Mouse (Mus musculus) common myeloid progenitor, adult 5-6 weeks (primary cell): ENCODE data around the gene Tapt1. TPM values are rescaled to one million over a fixed set of nuclear protein-coding genes. Genes with fewer than 3 reads are reported as not detected.

Experiments
- ATAC-seq: replicated peaks from 2 replicates; pipeline ENCODE4 v1.8.0; 2016; ENCODE audit warnings: low read depth, mild to moderate bottlenecking, moderate TSS enrichment, inconsistent platforms; ENCODE audit not compliant: poor library complexity, severe bottlenecking
- total RNA-seq: library from RNA; stranded (forward); fragments of 200-1000, 187-1606 nt; gene quantifications from 2 replicates; pipeline ENCODE4 v1.2.3, GENCODE M21; 2017

The Tapt1 gene
- total RNA-seq, 1 experiment from 2014 or later = 91.6 TPM

- ATAC-seq = peak; percentile 26; the same call in 1 of the 2 replicates
Measured at GRCm38 (mm10) chr5:44207286-44207685, 19.1 kb downstream of the Tapt1 start.

DNA sequence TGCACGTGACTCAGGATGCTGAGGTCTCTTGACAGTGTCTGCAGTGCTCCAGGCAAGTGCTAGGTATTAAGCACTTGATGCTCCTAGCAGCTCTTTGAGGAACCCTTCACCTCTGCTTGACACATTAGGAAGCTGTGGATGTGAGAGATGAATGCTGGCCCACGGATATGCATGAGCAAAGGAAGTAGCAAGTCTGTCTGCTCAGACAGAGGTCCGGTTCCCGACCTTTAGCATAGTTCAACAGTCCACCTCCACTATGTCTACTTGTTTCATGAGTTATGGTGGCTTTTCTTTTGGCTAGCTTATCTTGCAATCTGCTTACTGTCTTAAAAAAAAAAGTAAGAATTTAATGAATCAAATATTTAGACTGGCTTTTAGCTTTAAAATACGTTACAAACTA is 19.8 kb downstream of the Tapt1 start:
- no peak for ATAC-seq

DNA sequence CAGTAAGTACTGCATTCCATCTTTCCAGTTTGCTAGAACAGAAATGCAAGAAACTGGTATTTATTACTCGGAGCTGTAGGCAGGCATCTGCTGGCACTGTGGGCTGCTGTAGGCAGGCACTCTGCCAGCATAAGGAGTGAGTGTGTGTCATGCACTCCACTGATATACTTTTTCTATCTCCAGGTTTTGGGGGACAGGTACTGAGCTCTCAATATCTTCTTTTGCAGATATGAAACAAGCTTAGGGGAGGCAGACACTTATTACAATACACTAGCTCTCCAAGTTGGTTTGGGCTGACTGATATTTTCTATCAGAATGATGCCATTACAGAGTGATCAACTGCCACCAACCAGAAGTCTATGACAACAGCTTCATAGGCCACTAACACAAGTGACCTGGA is 23.0 kb downstream of the Tapt1 start:
- peak; percentile 65 for ATAC-seq

DNA sequence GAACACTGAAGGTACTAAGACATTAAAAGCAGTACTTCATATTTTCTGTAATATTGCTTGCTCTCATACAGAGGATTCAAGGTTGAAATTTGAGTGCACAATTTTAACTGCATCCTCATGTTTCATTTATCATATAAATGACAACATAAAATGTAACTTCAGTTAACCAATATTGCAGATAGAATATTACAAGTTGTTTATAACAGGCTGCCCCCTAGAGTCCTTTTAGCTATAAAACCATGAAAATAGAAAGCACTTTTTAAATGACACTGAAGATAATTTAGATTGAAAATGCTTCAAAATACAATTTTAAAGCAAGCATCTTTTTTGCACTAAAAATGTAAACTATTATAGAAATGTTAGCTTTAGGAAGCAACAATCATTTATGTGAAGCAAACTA is 24.8 kb downstream of the Tapt1 start:
- no peak for ATAC-seq

- peak; percentile 65 for ATAC-seq
Measured at GRCm38 (mm10) chr5:44199109-44199508, 27.3 kb downstream of the Tapt1 start.

- no peak for ATAC-seq
Measured at GRCm38 (mm10) chr5:44198471-44198870, 28.0 kb downstream of the Tapt1 start.

- no peak for ATAC-seq
Measured at GRCm38 (mm10) chr5:44197806-44198205, 28.6 kb downstream of the Tapt1 start.

DNA sequence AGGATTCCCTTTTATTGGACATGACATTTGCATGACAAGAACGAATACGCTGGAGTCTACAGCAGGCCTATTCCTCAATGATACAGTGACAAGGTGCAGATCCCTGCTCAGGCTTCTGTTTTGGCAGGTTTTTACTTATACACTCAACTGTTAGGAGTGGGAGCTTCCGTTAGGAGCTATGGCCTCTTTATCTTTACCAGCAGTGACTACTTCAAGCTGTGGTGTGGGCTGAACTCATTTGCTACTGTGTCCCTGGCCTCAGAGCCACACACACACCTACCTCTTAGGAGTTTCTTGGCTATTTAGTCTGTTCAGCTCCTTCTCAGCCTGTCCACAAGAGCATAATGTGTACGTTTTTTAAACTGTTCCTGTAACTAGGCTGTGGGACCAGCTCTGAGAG is 30.3 kb downstream of the Tapt1 start:
- no peak; the same call in 1 of the 2 replicates for ATAC-seq

- ATAC-seq = no peak
Measured at GRCm38 (mm10) chr5:44187370-44187769, 39.1 kb downstream of the Tapt1 start.

DNA sequence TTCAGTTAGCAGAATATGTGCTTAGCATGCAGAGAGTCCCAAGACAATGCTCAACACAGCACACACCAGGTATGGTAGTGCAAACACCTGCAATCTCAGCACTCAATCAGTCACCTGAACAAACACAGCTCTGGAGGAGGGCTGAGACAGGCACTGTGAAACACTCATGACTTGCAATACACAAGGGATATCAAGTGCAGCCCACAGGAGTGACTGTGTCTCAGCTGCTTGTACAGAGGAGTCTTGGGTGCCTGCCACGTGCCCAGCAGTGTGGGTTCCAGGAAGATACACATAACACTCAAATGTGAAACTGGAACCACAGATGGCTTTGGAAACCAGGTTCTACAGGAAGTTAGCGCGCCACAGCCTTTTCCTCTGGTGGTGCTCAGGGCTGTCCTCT is 44.8 kb downstream of the Tapt1 start:
- peak; percentile 96 for ATAC-seq

GRCm38 (mm10) chr5:44180450-44180849 is 46.0 kb downstream of the Tapt1 start:
- ATAC-seq = no peak

GRCm38 (mm10) chr5:44174046-44174445 is 52.4 kb downstream of the Tapt1 start:
- ATAC-seq = no peak

- no peak for ATAC-seq
Measured at GRCm38 (mm10) chr5:44166866-44167265, 59.6 kb downstream of the Tapt1 start.

- ATAC-seq = peak; percentile 61
Measured at GRCm38 (mm10) chr5:44165854-44166253, 60.6 kb downstream of the Tapt1 start.

DNA sequence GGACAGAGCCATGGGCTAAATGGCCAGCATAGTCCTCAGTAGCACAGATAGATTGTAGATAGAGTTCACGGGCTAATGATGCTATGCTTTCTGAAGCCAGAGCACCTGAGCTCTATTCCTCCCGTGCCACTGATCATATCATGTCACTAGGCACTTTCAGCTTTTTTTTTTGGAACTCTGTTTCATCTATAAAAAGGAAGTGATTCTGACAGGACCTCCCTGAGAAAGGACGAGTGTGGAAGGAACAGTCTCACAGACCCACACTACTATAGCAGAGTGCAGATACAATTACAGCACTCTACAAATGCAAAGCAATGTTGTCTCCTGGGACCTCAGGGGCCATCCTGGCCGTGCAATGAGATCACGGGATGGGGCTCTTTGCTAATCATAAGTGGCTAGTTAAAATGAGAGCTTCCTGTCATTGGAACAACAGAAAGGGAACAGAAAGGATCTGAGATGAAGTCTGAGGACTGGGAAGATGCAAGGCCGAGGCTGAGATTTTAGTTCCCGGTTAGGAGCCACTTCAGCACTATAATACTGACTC is 62.1 kb downstream of the Tapt1 start:
- ATAC-seq = 0 out of 2 replicates have a peak, but pooled peaks have one; percentile 22

GRCm38 (mm10) chr5:44163318-44163717 is 63.1 kb downstream of the Tapt1 start:
- ATAC-seq = no peak

- no peak for ATAC-seq
Measured at GRCm38 (mm10) chr5:44162786-44163185, 63.6 kb downstream of the Tapt1 start.

DNA sequence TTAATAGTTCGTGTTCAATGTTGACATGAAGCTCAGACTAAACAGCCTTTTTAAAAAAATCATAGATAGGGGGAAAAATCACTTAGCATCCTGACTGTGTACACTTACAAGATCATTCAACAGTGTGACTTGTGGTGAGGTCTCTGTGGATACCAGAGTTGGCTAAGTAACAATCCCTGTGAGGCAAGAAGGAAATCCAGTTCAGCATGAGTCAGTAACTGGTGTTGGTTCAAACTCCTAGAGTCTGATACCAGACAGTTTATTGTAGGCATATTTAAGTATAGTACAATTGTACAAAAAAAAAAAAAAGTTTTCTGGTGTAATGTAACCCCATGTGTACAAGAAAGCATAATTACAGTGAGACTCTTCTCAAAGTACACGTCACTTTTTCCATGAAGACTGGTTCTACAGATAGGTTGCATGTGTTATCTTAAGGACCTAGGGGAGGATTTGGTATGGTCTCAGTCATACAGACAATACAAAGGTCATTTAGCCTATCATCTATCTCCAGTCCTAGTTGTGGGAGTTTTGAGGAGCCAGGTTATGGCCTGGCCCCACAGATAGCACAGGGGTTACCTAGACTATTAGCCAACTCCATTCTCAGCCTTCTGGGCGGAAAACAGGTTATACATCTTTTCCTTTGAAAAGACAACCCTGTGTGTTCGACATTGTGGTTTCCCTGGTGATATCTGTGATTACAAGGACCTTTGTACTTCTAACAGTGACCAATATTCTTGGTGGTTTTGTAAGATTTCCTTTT is 66.6 kb downstream of the Tapt1 start:
- ATAC-seq = no peak

DNA sequence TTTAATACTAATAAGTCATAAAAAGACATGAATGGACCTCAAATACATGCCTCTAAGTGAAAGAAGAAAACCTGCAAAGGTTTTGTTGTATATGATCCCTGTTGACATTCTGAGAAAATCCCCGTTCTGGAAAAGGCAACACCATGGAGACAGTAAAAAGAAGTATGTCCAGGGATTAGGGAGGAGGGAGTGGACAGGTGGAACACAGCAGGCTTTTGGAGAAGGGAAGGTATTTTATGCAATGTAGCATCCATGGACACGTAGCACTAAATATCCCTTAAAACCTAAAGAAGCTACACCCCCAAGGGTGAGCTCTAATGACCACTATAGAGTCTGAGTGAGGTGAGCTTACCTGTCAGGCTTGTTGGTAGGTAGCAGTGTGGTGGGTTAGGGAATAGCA is 67.2 kb downstream of the Tapt1 start:
- ATAC-seq = no peak

DNA sequence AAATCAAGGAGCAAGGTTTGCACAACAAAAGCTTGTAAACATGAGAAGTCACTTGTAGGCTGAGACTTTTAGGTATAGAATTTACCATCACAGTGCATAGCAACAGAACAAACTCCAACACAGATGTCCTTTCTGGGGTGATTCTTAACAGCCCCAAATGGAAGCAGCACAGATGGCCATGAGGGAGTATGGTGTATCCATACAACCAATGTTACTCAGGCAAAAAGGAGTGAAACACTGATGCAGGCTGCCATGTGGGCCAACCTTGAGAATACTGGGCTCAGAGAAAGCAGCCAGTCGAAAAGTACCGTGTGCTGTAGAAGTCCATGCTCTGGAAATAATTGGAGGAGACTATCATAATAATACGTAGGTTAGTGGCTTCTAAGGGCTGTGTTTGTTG is 68.0 kb downstream of the Tapt1 start:
- ATAC-seq = no peak

- no peak for ATAC-seq
Measured at GRCm38 (mm10) chr5:44157760-44158159, 68.7 kb downstream of the Tapt1 start.

DNA sequence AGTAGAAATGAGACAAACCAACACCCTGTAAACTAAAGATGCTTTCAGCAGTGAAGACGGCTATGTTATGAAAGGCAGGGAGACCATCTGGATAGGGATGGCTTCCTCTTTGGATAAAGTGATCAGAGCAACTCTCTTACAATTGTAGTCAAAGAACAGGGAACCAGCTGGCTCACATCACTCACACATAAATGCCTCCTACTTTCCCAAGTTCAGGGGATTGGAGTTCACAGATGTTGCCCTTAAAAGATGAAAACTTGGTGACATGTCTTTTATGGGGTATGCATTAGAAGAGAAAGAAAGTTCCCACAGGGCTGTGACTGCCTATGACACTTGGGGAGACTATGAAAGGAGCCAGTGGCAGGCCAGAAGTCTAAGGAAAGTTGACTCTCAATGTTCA is 73.4 kb downstream of the Tapt1 start:
- ATAC-seq = no peak
